In the genomic region with DNA sequence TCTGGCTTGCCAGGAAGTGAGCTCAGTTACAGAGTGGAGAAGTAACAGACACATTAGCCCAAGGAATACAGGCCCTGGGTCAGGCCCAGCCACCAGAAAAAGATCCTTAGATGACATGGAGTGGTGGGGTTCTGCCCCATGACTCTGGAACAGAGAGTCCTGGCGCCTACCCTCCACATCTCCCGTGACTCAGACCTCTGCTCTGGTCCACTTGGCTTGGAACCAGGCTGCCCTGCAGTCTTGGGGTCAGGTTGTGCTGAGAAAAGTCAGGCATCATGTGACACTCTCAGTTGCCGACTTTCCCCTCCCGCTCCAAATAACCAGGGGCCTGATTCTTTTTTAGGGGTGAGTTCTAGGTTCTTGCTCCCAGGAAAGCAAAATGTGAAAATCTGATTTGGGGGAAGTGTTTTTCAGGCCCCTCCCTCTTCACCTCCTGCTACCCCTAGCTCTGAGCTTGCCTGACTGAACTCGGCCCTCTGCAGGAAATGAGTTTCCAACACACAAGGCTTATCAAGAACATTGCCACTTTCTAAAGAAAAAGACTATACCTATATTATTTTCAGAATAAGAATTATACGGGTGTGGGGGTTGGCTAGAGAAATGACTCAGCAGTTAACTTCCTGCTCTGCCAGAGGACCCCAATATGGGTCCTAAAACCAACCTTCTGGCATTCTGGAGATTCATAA, we compare ENCODE assay signal across 1 mouse cellular context.
TF ChIP-seq lines count a peak whose summit lies in the region.

No protein-coding gene starts in this region.

TF ChIP-seq in MEL, 35 proteins besides CTCF, POLR2A, EP300 and RAD21 (continued from another document):
- TF ChIP-seq NRF1 (IDR thresholded peaks at IDR 0.05; ENCODE audit: insufficient read depth, low read depth, low read length, poor library complexity, severe bottlenecking) (no peak), TCF12 (IDR thresholded peaks at IDR 0.05; ENCODE audit: low read depth, low read length) (no peak), MAZ (IDR thresholded peaks at IDR 0.05; ENCODE audit: low read depth, low read length) (no peak), E2F4 (IDR thresholded peaks at IDR 0.05; ENCODE audit: borderline replicate concordance, low read depth, low read length) (no peak), SIN3A (IDR thresholded peaks at IDR 0.05; ENCODE audit: low read length) (0 out of 2 replicates have a peak, but pooled peaks have one; percentile 40), CHD2 (IDR thresholded peaks at IDR 0.05; ENCODE audit: low read length) (no peak; the same call in none of the 2 replicates), MAFK (IDR thresholded peaks at IDR 0.05; ENCODE audit: borderline replicate concordance, low read depth, low read length) (peak; percentile 50; the same call in 1 of the 2 replicates), GATA1 (IDR thresholded peaks at IDR 0.05; ENCODE audit: low read depth, low read length) (no peak), MXI1 (IDR thresholded peaks at IDR 0.05; ENCODE audit: low read depth, low read length) (no peak), KAT2A (conservative IDR thresholded peaks at IDR 0.05; ENCODE audit: low read depth, low read length) (no peak), ELF1 (IDR thresholded peaks at IDR 0.05; ENCODE audit: low read depth, low read length) (no peak), MEF2A (IDR thresholded peaks at IDR 0.05; ENCODE audit: extremely low read depth, insufficient replicate concordance, low read depth, low read length, poor library complexity, severe bottlenecking) (no peak), TAL1 (IDR thresholded peaks at IDR 0.05; ENCODE audit: low read length) (no peak), UBTF (IDR thresholded peaks at IDR 0.05; ENCODE audit: borderline replicate concordance, insufficient read depth, low read depth, low read length) (no peak), MYC (IDR thresholded peaks at IDR 0.05; ENCODE audit: low read depth, low read length) (no peak), BHLHE40 (IDR thresholded peaks at IDR 0.05; ENCODE audit: borderline replicate concordance, low read depth, low read length) (no peak), CHD1 (IDR thresholded peaks at IDR 0.05; ENCODE audit: low read depth, low read length) (no peak), POLR2AphosphoS5 (IDR thresholded peaks at IDR 0.05; ENCODE audit: borderline replicate concordance, low read depth, low read length) (no peak), TBP (IDR thresholded peaks at IDR 0.05; ENCODE audit: low read depth, low read length) (no peak), POLR2AphosphoS2 (IDR thresholded peaks at IDR 0.05; ENCODE audit: low read length) (no peak), JUND (IDR thresholded peaks at IDR 0.05; ENCODE audit: low read depth, low read length) (no peak)
